Mouse (Mus musculus) monocyte, adult 59 days (primary cell): ENCODE data around the gene Nefh. TPM values are rescaled to one million over a fixed set of nuclear protein-coding genes. Genes with fewer than 3 reads are reported as not detected.

Experiments
- total RNA-seq, 2 experiments: library from RNA; stranded (reverse); gene quantifications; one replicate each; pipeline ENCODE4 v1.2.4; 2023

The Nefh gene
- total RNA-seq: not detected

DNA sequence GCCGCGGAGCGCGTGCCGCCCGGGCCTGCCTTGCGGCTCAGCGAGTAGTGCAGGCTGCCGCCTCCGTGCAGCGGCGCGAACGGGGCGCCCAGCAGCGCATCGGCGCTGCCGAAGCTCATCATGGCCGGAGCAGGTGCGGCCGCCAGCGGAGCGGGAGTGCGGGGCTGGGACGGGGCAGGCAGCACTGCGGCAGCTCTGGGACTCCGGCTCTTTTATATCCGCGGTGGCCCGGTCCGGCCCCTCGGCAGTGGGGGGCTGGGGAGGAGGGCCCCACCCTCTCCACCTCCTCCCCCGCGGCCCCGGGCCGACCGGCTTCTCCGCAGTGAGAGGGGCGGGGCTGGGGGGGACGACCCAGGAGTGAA is at the start of gene Nefh:
TSS of gene Nefh (minus strand) at position 252 of the 362 bp plus-strand sequence.

DNA sequence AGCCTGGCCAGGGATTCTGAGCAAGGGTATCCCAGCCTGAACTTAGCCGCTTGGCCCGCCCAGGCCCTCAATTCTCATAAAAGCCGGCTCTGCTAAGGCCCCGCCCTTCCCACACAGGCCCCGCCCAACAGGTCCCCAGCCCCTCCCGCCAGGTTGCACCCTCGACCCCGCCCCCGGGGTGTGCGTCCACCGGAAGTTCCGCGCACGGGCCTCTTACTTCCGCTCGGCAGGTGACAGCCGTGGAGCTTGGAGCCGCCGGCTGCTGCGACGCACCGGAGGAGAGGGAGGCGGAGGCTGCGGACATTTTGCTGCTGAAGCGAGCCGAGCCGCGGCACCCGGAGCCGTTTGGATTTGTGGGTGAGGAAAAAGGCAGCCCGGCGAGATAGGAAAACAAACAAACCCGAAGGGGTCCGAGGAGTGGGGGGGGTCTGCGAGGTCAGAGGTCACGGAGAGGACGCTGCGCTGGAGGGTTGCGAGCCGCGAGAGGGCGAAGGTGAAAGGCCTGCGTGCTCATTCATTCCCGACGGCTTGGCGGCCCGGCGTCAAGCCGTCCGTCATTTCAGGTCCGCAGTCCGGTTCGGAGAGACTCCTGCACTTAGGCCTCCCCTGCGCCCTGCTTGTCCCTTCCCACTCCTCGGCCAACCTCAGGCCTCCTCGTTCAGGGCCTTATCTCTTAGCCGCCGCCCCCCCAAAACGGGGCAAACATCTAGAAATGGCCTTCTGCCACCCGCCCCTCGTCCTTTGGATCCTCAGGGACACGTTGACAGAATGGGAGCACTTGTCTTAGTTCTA is 39.0 kb upstream of the Nefh start, which contains the start of gene Ap1b1:
TSS of gene Ap1b1 (plus strand) at position 130 of the 792 bp plus-strand sequence.

DNA sequence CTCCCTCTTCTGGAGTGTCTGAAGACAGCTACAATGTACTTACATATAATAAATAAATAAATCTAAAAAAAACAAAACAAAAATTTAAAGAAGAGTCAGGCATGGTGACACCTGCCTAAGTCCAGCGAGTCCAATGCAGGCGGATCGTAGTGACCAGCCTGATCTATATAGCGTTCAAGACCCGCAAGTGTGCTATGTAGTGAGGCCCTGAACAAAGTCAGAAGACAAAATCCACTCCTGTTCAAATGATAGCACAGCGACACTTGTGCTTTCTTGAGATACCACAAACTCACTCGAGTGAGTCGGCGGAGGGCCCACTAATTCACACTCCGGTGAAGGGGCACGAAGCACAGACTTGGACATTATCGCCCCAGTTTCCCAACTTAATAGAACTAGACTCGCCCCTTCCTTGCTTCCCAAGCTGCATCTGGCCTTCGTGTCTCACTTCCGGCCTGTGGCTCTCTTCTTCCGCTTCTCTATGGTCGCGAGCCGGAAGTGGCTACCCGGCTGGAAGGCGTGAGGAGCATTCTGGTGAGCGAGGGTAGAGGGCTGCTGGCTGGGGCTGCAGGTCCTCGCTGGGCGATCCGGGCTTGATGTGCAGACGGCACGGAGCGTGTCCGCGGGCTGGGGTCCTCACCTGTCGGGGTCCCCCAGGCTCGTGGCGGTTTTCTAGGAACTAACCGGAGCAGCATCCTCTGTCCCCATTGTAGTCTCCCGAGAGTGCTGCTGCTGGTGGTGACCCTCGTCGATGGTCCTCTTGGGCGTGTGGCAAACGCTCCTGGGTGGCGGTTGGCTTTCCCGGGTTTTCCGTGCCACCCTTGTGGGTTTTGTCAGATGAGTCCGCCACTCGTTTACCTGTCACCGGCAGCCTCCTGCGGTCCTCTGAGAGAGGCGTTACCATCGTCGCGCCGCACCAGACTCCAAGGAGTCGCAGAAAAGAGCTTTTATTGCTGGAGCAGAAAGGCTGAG is 52.7 kb downstream of the Nefh start, which contains the start of gene Thoc5:
TSS of gene Thoc5 (plus strand) at position 473 of the 969 bp plus-strand sequence.

Other genes starting within 250 kb of the Nefh start
- 100 to 1,000 TPM; 118 to 123 TPM for gene Uqcr10, start 243.7 kb downstream of the Nefh start, total RNA-seq
- gene Zmat5, start 243.4 kb downstream of the Nefh start, total RNA-seq: 10 to 100 TPM; 30.9 to 31.4 TPM
- gene Cabp7, start 201.3 kb downstream of the Nefh start, total RNA-seq: not detected
- gene Nf2, start 98.5 kb downstream of the Nefh start, total RNA-seq: 10 to 100 TPM; 33.9 to 40.7 TPM
- gene Nipsnap1, start 74.1 kb downstream of the Nefh start, total RNA-seq: 1 to 10 TPM; 4.2 to 4.9 TPM
- 10 to 100 TPM; 31.9 to 32.2 TPM for gene Thoc5, start 52.7 kb downstream of the Nefh start, total RNA-seq
- 10 to 100 TPM; 50.2 to 62.6 TPM for gene Ap1b1, start 38.8 kb upstream of the Nefh start, total RNA-seq
- gene Rasl10a, start 110.1 kb upstream of the Nefh start, total RNA-seq: not detected
- gene Gas2l1, start 117.3 kb upstream of the Nefh start, total RNA-seq: 10 to 100 TPM; 28.8 to 33.1 TPM
- gene Rhbdd3, start 150.9 kb upstream of the Nefh start, total RNA-seq: 10 to 100 TPM; 10.6 to 11.0 TPM
- 100 to 1,000 TPM; 439 to 473 TPM for gene Ewsr1, start 151.2 kb upstream of the Nefh start, total RNA-seq
- not detected for gene Emid1, start 204.2 kb upstream of the Nefh start, total RNA-seq